Mouse (Mus musculus): Measurements from ENCODE around the gene Timm44. TPM values are rescaled to one million over a fixed set of nuclear protein-coding genes. Genes with fewer than 3 reads are reported as not detected.

Gene Timm44
- polyA plus RNA-seq, 1 experiment from 2014 or later = 59.6 TPM

- peak; percentile 92 for ATAC-seq (ENCODE audit: low FRiP score)
- DNase-seq (ENCODE audit: low spot score) = peak; percentile 87
- peak within 1 kb of the TSS; percentile 83 for H3K27ac ChIP-seq (ENCODE audit: low read depth, low read length)
- H3K4me2 ChIP-seq (replicated peaks; ENCODE audit: low read depth, low read length) = peak within 1 kb of the TSS; percentile 78
- H3K9me3 ChIP-seq (ENCODE audit: control insufficient read depth, low read length) = no peaks in the 10 kb centered on the region
- under 1% methylated on average over 39 of the region's 44 CpGs for WGBS
- H3K4me1 ChIP-seq (replicated peaks; ENCODE audit: control insufficient read depth, insufficient read depth, low read length) = peaks cover 10% of the 10 kb centered on the region
- H3K4me3 ChIP-seq (ENCODE audit: low read depth, low read length) = peak within 1 kb of the TSS; percentile 65
- no peaks in the 10 kb centered on the region for H3K36me3 ChIP-seq (ENCODE audit: control insufficient read depth, insufficient read depth, low read length)
- peak within 1 kb of the TSS; percentile 91 for H3K9ac ChIP-seq (ENCODE audit: low read depth, low read length)
- peaks cover 2% of the 10 kb centered on the region; the same call in 1 of the 2 replicates for H3K27me3 ChIP-seq (ENCODE audit: control insufficient read depth, insufficient read depth, low read length)
Observed at GRCm38 (mm10) chr8:4216791-4217621, 58.7 kb downstream of the Timm44 start, which contains the start of gene Prr36. Gene Prr36, minus strand, starts transcription at chr8:4217459.

- H3K27ac ChIP-seq (ENCODE audit: low read depth, low read length) = peak overlapping the region; percentile 83; the same call in 1 of the 2 replicates
- peak overlapping the region; percentile 78 for H3K4me2 ChIP-seq (replicated peaks; ENCODE audit: low read depth, low read length)
- peak overlapping the region; percentile 65 for H3K4me3 ChIP-seq (ENCODE audit: low read depth, low read length)
- H3K36me3 ChIP-seq (ENCODE audit: control insufficient read depth, insufficient read depth, low read length) = no peaks in the 10 kb centered on the region
- H3K9me3 ChIP-seq (ENCODE audit: control insufficient read depth, low read length) = no peaks in the 10 kb centered on the region
- peaks cover 2% of the 10 kb centered on the region; the same call in 1 of the 2 replicates for H3K27me3 ChIP-seq (ENCODE audit: control insufficient read depth, insufficient read depth, low read length)
- peaks cover 10% of the 10 kb centered on the region for H3K4me1 ChIP-seq (replicated peaks; ENCODE audit: control insufficient read depth, insufficient read depth, low read length)
- DNase-seq (ENCODE audit: low spot score) = no peak
- ATAC-seq (ENCODE audit: low FRiP score) = peak; percentile 3
- 6% methylated on average over 18 of the region's 18 CpGs for WGBS
- peak overlapping the region; percentile 91 for H3K9ac ChIP-seq (ENCODE audit: low read depth, low read length)
Observed at GRCm38 (mm10) chr8:4216296-4216695, 59.4 kb downstream of the Timm44 start.

GRCm38 (mm10) chr8:4214006-4214980 is 61.4 kb downstream of the Timm44 start:
- H3K4me2 ChIP-seq (replicated peaks; ENCODE audit: low read depth, low read length) = peak overlapping the region; percentile 78
- H3K9ac ChIP-seq (ENCODE audit: low read depth, low read length) = no peak overlapping the region
- 11% methylated on average over 33 of the region's 33 CpGs for WGBS
- H3K27ac ChIP-seq (ENCODE audit: low read depth, low read length) = no peak overlapping the region
- ATAC-seq (ENCODE audit: low FRiP score) (peak; percentile 12; the same call in 1 of the 2 replicates), DNase-seq (ENCODE audit: low spot score) (peak; percentile 47)
- H3K4me1 ChIP-seq (replicated peaks; ENCODE audit: control insufficient read depth, insufficient read depth, low read length) = peaks cover 10% of the 10 kb centered on the region
- 0 out of 2 replicates have a peak overlapping the region, but pooled peaks have one; percentile 14 for H3K4me3 ChIP-seq (ENCODE audit: low read depth, low read length)
- H3K36me3 ChIP-seq (ENCODE audit: control insufficient read depth, insufficient read depth, low read length) = peaks cover 7% of the 10 kb centered on the region; the same call in 1 of the 2 replicates
- H3K27me3 ChIP-seq (ENCODE audit: control insufficient read depth, insufficient read depth, low read length) = peaks cover 2% of the 10 kb centered on the region; the same call in 1 of the 2 replicates
- no peaks in the 10 kb centered on the region for H3K9me3 ChIP-seq (ENCODE audit: control insufficient read depth, low read length)

GRCm38 (mm10) chr8:4213210-4214005 is 62.3 kb downstream of the Timm44 start:
- peak overlapping the region; percentile 3 for H3K9ac ChIP-seq (ENCODE audit: low read depth, low read length)
- ATAC-seq (ENCODE audit: low FRiP score) = peak; percentile 15
- DNase-seq (ENCODE audit: low spot score) = peak; percentile 47
- under 1% methylated on average over 17 of the region's 18 CpGs for WGBS
- peak overlapping the region; percentile 78 for H3K4me2 ChIP-seq (replicated peaks; ENCODE audit: low read depth, low read length)
- peaks cover 10% of the 10 kb centered on the region for H3K4me1 ChIP-seq (replicated peaks; ENCODE audit: control insufficient read depth, insufficient read depth, low read length)
- H3K4me3 ChIP-seq (ENCODE audit: low read depth, low read length) = peak overlapping the region; percentile 30
- H3K27ac ChIP-seq (ENCODE audit: low read depth, low read length) = no peak overlapping the region
- peaks cover 2% of the 10 kb centered on the region; the same call in 1 of the 2 replicates for H3K27me3 ChIP-seq (ENCODE audit: control insufficient read depth, insufficient read depth, low read length)
- peaks cover 7% of the 10 kb centered on the region; the same call in 1 of the 2 replicates for H3K36me3 ChIP-seq (ENCODE audit: control insufficient read depth, insufficient read depth, low read length)
- H3K9me3 ChIP-seq (ENCODE audit: control insufficient read depth, low read length) = no peaks in the 10 kb centered on the region

- Histone ChIP-seq H3K36me3 (ENCODE audit: control insufficient read depth, insufficient read depth, low read length) (peaks cover 7% of the 10 kb centered on the region; the same call in 1 of the 2 replicates), H3K27me3 (ENCODE audit: control insufficient read depth, insufficient read depth, low read length) (peaks cover 2% of the 10 kb centered on the region; the same call in 1 of the 2 replicates), H3K4me3 (ENCODE audit: low read depth, low read length) (peak overlapping the region; percentile 30), H3K9ac (ENCODE audit: low read depth, low read length) (peak overlapping the region; percentile 3), H3K27ac (ENCODE audit: low read depth, low read length) (no peak overlapping the region), H3K4me1 (replicated peaks; ENCODE audit: control insufficient read depth, insufficient read depth, low read length) (peaks cover 10% of the 10 kb centered on the region), H3K4me2 (replicated peaks; ENCODE audit: low read depth, low read length) (peak overlapping the region; percentile 78), H3K9me3 (ENCODE audit: control insufficient read depth, low read length) (no peaks in the 10 kb centered on the region)
- ATAC-seq (ENCODE audit: low FRiP score) = no peak
- DNase-seq (ENCODE audit: low spot score) = peak; percentile 38
- 0% methylated on average over 24 of the region's 25 CpGs for WGBS
Observed at GRCm38 (mm10) chr8:4212809-4213209, 62.9 kb downstream of the Timm44 start.

- H3K27ac ChIP-seq (ENCODE audit: low read depth, low read length) = no peak overlapping the region
- no peak overlapping the region for H3K9ac ChIP-seq (ENCODE audit: low read depth, low read length)
- peaks cover 15% of the 10 kb centered on the region for H3K27me3 ChIP-seq (ENCODE audit: control insufficient read depth, insufficient read depth, low read length)
- H3K4me3 ChIP-seq (ENCODE audit: low read depth, low read length) = no peak overlapping the region
- peaks cover 7% of the 10 kb centered on the region; the same call in 1 of the 2 replicates for H3K36me3 ChIP-seq (ENCODE audit: control insufficient read depth, insufficient read depth, low read length)
- no peaks in the 10 kb centered on the region for H3K9me3 ChIP-seq (ENCODE audit: control insufficient read depth, low read length)
- H3K4me2 ChIP-seq (replicated peaks; ENCODE audit: low read depth, low read length) = no peak overlapping the region
- WGBS = 81% methylated on average over 6 of the region's 6 CpGs
- no peak for DNase-seq (ENCODE audit: low spot score)
- no peak for ATAC-seq (ENCODE audit: low FRiP score)
- peaks cover 10% of the 10 kb centered on the region for H3K4me1 ChIP-seq (replicated peaks; ENCODE audit: control insufficient read depth, insufficient read depth, low read length)
Observed at GRCm38 (mm10) chr8:4211097-4211496, 64.6 kb downstream of the Timm44 start.

All from hindbrain, embryonic 11.5 days (tissue).